Mouse (Mus musculus) kidney, postnatal 0 days (tissue): ENCODE data around the gene Fras1. TPM values are rescaled to one million over a fixed set of nuclear protein-coding genes. Genes with fewer than 3 reads are reported as not detected.

Source experiments
- ATAC-seq: fragments of 200-750 bp; cut with Nextera tagmentation; replicated peaks from 2 replicates; pipeline ENCODE4 v1.8.0; 2017; ENCODE audit warnings: low read depth, moderate number of reproducible peaks, moderate TSS enrichment, moderate library complexity; ENCODE audit not compliant: low FRiP score
- DNase-seq: peaks from one replicate; pipeline ENCODE4 v3.0.0-alpha.2; 2016; ENCODE audit warnings: low spot score
- H3K27ac ChIP-seq: fragments of 300-500 bp; sonication (generic); 2 replicates; pipeline ENCODE4 v1.5.1; 2014; ENCODE audit warnings: mild to moderate bottlenecking
- H3K27me3 ChIP-seq: fragments of 300-500 bp; sonication (generic); 2 replicates; pipeline ENCODE4 v1.6.1; 2014; ENCODE audit warnings: low read length, mixed read lengths; ENCODE audit not compliant: insufficient read depth
- H3K36me3 ChIP-seq: fragments of 300-500 bp; sonication (generic); 2 replicates; pipeline ENCODE4 v1.6.1; 2014; ENCODE audit warnings: low read length, mixed read lengths; ENCODE audit not compliant: insufficient read depth
- H3K4me1 ChIP-seq: fragments of 300-500 bp; sonication (generic); replicated peaks from 2 replicates; pipeline ENCODE4 v1.6.1; 2014; ENCODE audit warnings: antibody characterized with exemption, low read length, mixed read lengths; ENCODE audit not compliant: insufficient read depth
- H3K4me2 ChIP-seq: fragments of 300-500 bp; sonication (generic); 2 replicates; pipeline ENCODE4 v1.6.1; 2014; ENCODE audit warnings: mild to moderate bottlenecking, low read length, moderate library complexity, mixed read lengths
- H3K4me3 ChIP-seq: fragments of 300-500 bp; sonication (generic); replicated peaks from 2 replicates; pipeline ENCODE4 v1.5.1; 2014; ENCODE audit warnings: low read depth, low read length
- H3K9ac ChIP-seq: fragments of 300-500 bp; sonication (generic); 2 replicates; pipeline ENCODE4 v1.6.1; 2014; ENCODE audit warnings: low read depth, low read length
- H3K9me3 ChIP-seq: fragments of 300-500 bp; sonication (generic); replicated peaks from 2 replicates; pipeline ENCODE4 v1.6.1; 2016; ENCODE audit warnings: low read length, inconsistent platforms, mixed read lengths
- CTCF ChIP-seq: IDR thresholded peaks from 2 replicates; pipeline ENCODE4 v1.5.1; 2016; ENCODE audit warnings: antibody characterized with exemption, low read depth, mild to moderate bottlenecking, moderate library complexity
- WGBS: fragments of 180-500 bp; shearing (Covaris S2); extraction: QIAGEN DNeasy Blood & Tissue Kit; methylation state at CpG from one replicate; pipeline ENCODE4 v1.1.7; 2014; 5-methylcytosine and 5-hydroxymethylcytosine counted together
- polyA plus RNA-seq: library from polyadenylated mRNA; unstranded; fragments of >200 nt; fragmentation: Nextera tagmentation; extraction: Ambion mirVana; gene quantifications from 2 replicates; pipeline ENCODE4 v1.2.1, GENCODE M21; 2015

Gene Fras1
- polyA plus RNA-seq, 1 experiment from 2014 or later, result 15.8 TPM

GRCm38 (mm10) chr5:96603974-96604769 lies 230.4 kb downstream of the Fras1 start:
- WGBS, result 86% methylated on average over 7 of the region's 7 CpGs
- no peaks in the 10 kb centered on the region for H3K27me3 ChIP-seq
- H3K4me3 ChIP-seq, result no peak overlapping the region
- no peaks in the 10 kb centered on the region for H3K4me1 ChIP-seq
- DNase-seq (no peak), ATAC-seq (no peak)
- H3K36me3 ChIP-seq, result peaks cover 4% of the 10 kb centered on the region; the same call in 1 of the 2 replicates
- H3K9me3 ChIP-seq, result no peaks in the 10 kb centered on the region
- H3K27ac ChIP-seq, result no peak overlapping the region
- no peak overlapping the region for H3K4me2 ChIP-seq
- no peak overlapping the region for H3K9ac ChIP-seq
- TF ChIP-seq CTCF, result no peak

GRCm38 (mm10) chr5:96608036-96608435 lies 234.3 kb downstream of the Fras1 start:
- Histone ChIP-seq H3K27ac (no peak overlapping the region), H3K9ac (no peak overlapping the region), H3K4me2 (no peak overlapping the region), H3K4me1 (no peaks in the 10 kb centered on the region), H3K9me3 (no peaks in the 10 kb centered on the region), H3K27me3 (no peaks in the 10 kb centered on the region), H3K36me3 (no peaks in the 10 kb centered on the region), H3K4me3 (no peak overlapping the region)
- no peak for TF ChIP-seq CTCF
- ATAC-seq, result no peak
- DNase-seq, result no peak
- WGBS, result 66% methylated on average over 5 of the region's 5 CpGs

GRCm38 (mm10) chr5:96608581-96609280 lies 235.0 kb downstream of the Fras1 start:
- no peak overlapping the region for H3K27ac ChIP-seq
- ATAC-seq (peak; percentile 69; the same call in 1 of the 2 replicates), DNase-seq (peak; percentile 77)
- no peaks in the 10 kb centered on the region for H3K9me3 ChIP-seq
- TF ChIP-seq CTCF, result no peak
- H3K9ac ChIP-seq, result no peak overlapping the region
- H3K27me3 ChIP-seq, result no peaks in the 10 kb centered on the region
- 20% methylated on average over 3 of the region's 3 CpGs for WGBS
- H3K4me3 ChIP-seq, result no peak overlapping the region
- no peaks in the 10 kb centered on the region for H3K36me3 ChIP-seq
- no peak overlapping the region for H3K4me2 ChIP-seq
- no peaks in the 10 kb centered on the region for H3K4me1 ChIP-seq

GRCm38 (mm10) chr5:96612077-96612476 lies 238.3 kb downstream of the Fras1 start:
- Histone ChIP-seq H3K4me1 (no peaks in the 10 kb centered on the region), H3K9me3 (no peaks in the 10 kb centered on the region), H3K4me3 (no peak overlapping the region), H3K4me2 (no peak overlapping the region), H3K27me3 (no peaks in the 10 kb centered on the region), H3K36me3 (no peaks in the 10 kb centered on the region), H3K9ac (no peak overlapping the region), H3K27ac (no peak overlapping the region)
- WGBS, result 75% methylated on average over 10 of the region's 10 CpGs
- ATAC-seq (no peak), DNase-seq (no peak)
- no peak for TF ChIP-seq CTCF

- H3K4me1 ChIP-seq, result no peaks in the 10 kb centered on the region
- ATAC-seq, result peak; percentile 52; the same call in 1 of the 2 replicates
Observed at GRCm38 (mm10) chr5:96616954-96617646, 243.3 kb downstream of the Fras1 start.

GRCm38 (mm10) chr5:96618008-96618407 lies 244.3 kb downstream of the Fras1 start:
- no peak for ATAC-seq
- H3K27me3 ChIP-seq, result no peaks in the 10 kb centered on the region
- WGBS, result 80% methylated on average over 2 of the region's 2 CpGs
- TF ChIP-seq CTCF, result no peak
- H3K9me3 ChIP-seq, result no peaks in the 10 kb centered on the region
- no peak overlapping the region for H3K4me3 ChIP-seq
- no peak overlapping the region for H3K9ac ChIP-seq
- DNase-seq, result no peak
- peaks cover 5% of the 10 kb centered on the region; the same call in 1 of the 2 replicates for H3K36me3 ChIP-seq
- no peaks in the 10 kb centered on the region for H3K4me1 ChIP-seq
- no peak overlapping the region for H3K4me2 ChIP-seq
- no peak overlapping the region for H3K27ac ChIP-seq

More at GRCm38 (mm10) chr5:96616954-96617646, 243.3 kb downstream of the Fras1 start:
- Histone ChIP-seq H3K27ac (no peak overlapping the region), H3K27me3 (no peaks in the 10 kb centered on the region), H3K9me3 (no peaks in the 10 kb centered on the region), H3K4me2 (no peak overlapping the region), H3K9ac (no peak overlapping the region), H3K4me3 (no peak overlapping the region), H3K36me3 (peaks cover 5% of the 10 kb centered on the region; the same call in 1 of the 2 replicates)
- 35% methylated on average over 6 of the region's 6 CpGs for WGBS
- DNase-seq, result peak; percentile 47
- no peak for TF ChIP-seq CTCF
